Mouse (Mus musculus) erythroblast, embryonic 14.5 days (primary cell): ENCODE results near the gene Gm13762.
"Not testable (repeated sequence)": the region's sequence is repeated elsewhere in the genome, so short reads cannot be mapped to it uniquely, and the experiment has no call there.

Source experiments
- GATA1 ChIP-seq: IDR thresholded peaks from 2 replicates; pipeline ENCODE4 v1.6.1; 2012; ENCODE audit warnings: low read length, inconsistent platforms, mixed read lengths
- TAL1 ChIP-seq: IDR thresholded peaks from 3 replicates; pipeline ENCODE4 v1.6.1; 2012; ENCODE audit warnings: low read length, inconsistent platforms, mixed read lengths

DNA sequence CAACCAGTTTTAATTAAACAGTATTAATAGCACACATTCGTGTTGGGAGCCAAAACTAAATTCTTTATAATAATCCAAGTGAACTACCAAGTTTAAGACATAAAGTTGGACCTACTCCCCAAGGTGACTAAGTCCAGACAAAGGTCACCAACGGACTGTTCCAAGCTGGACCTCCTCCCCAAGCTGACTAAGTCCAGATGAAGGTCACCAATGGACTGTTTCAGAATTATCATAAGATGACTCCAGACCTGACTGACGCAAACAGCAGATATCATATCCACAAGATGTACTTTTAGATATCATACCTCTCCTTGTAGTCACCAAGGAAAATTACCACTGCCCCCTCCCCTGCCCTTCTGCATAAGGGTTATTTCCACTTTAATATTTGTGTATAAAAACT lies 41.4 kb upstream of the Gm13762 start:
- TF ChIP-seq GATA1, TAL1: not testable (repeated sequence)
